Mouse (Mus musculus) MEL (cell line): Measurements from ENCODE around the gene Plau. TPM values are rescaled to one million over a fixed set of nuclear protein-coding genes. Genes with fewer than 3 reads are reported as not detected.

Experiments used
- DNase-seq: peaks from one replicate; pipeline ENCODE4 v3.0.0; 2011; ENCODE audit warnings: low read depth, low spot score
- H3K27ac ChIP-seq: 2 replicates; pipeline ENCODE4 v1.5.1; 2012; ENCODE audit warnings: low read depth, mild to moderate bottlenecking, control low read depth, low read length, moderate library complexity; ENCODE audit not compliant: control insufficient read depth
- H3K27me3 ChIP-seq, 2 experiments: fragments of 150-350 bp in 1 of 2; sonication (generic) in 1 of 2; 2 replicates each; pipeline ENCODE4 v1.6.1; 2012; ENCODE audit warnings: low read length in 2 of 2, mild to moderate bottlenecking in 2 of 2, improper control_type of control experiment in 1 of 2, moderate library complexity in 1 of 2; ENCODE audit not compliant: insufficient read depth in 2 of 2, control insufficient read depth in 1 of 2
- H3K36me3 ChIP-seq, 2 experiments: 2 replicates each; pipeline ENCODE4 v1.6.1; 2012 to 2014; ENCODE audit warnings: low read length in 2 of 2, improper control_type of control experiment in 1 of 2, inconsistent platforms in 1 of 2, mild to moderate bottlenecking in 1 of 2; ENCODE audit not compliant: insufficient read depth in 2 of 2, control insufficient read depth in 1 of 2
- H3K4me1 ChIP-seq, 2 experiments: fragments of 150-350 bp in 1 of 2; sonication (generic) in 1 of 2; 2 replicates each; pipeline ENCODE4 v1.6.1; 2012; ENCODE audit warnings: low read length in 2 of 2, improper control_type of control experiment in 1 of 2, mild to moderate bottlenecking in 1 of 2; ENCODE audit not compliant: insufficient read depth in 2 of 2, control insufficient read depth in 1 of 2
- H3K4me3 ChIP-seq, 2 experiments: fragments of 150-350 bp in 1 of 2; sonication (generic) in 1 of 2; 2 replicates each; pipeline ENCODE4 v1.5.1; 2012; ENCODE audit warnings: low read depth in 2 of 2, low read length in 2 of 2, mild to moderate bottlenecking in 2 of 2, moderate library complexity in 2 of 2, control low read depth in 1 of 2, improper control_type of control experiment in 1 of 2; ENCODE audit not compliant: control insufficient read depth in 1 of 2, insufficient read depth in 1 of 2
- H3K79me2 ChIP-seq: 2 replicates; pipeline ENCODE4 v1.6.1; 2012; ENCODE audit warnings: mild to moderate bottlenecking, low read length, moderate library complexity; ENCODE audit not compliant: control insufficient read depth, poor library complexity, insufficient read depth
- H3K9ac ChIP-seq: 2 replicates; pipeline ENCODE4 v1.6.1; 2012; ENCODE audit warnings: low read depth, mild to moderate bottlenecking, control low read depth, low read length, moderate library complexity; ENCODE audit not compliant: control insufficient read depth, poor library complexity, severe bottlenecking
- H3K9me3 ChIP-seq: fragments of 150-350 bp; sonication (generic); replicated peaks from 2 replicates; pipeline ENCODE4 v1.6.1; 2012; ENCODE audit warnings: mild to moderate bottlenecking, low read length, improper control_type of control experiment, moderate library complexity; ENCODE audit not compliant: insufficient read depth
- CHD1 ChIP-seq: IDR thresholded peaks from 2 replicates; pipeline ENCODE4 v1.6.1; 2012; ENCODE audit warnings: low read depth, mild to moderate bottlenecking, inconsistent platforms, low read length, improper control_type of control experiment
- CHD2 ChIP-seq: IDR thresholded peaks from 2 replicates; pipeline ENCODE4 v1.6.1; 2011; ENCODE audit warnings: low read length, improper control_type of control experiment
- E2F4 ChIP-seq: IDR thresholded peaks from 2 replicates; pipeline ENCODE4 v1.6.1; 2011; ENCODE audit warnings: low read depth, low read length, improper control_type of control experiment, borderline replicate concordance
- EP300 ChIP-seq, 2 experiments: IDR thresholded peaks; 2 replicates each; pipeline ENCODE4 v1.6.1; 2011; ENCODE audit warnings: improper control_type of control experiment in 2 of 2, low read length in 2 of 2, low read depth in 1 of 2, mild to moderate bottlenecking in 1 of 2
- ETS1 ChIP-seq: IDR thresholded peaks from 2 replicates; pipeline ENCODE4 v1.6.1; 2012; ENCODE audit warnings: low read depth, mild to moderate bottlenecking, inconsistent platforms, low read length, improper control_type of control experiment, moderate library complexity
- GABPA ChIP-seq: IDR thresholded peaks from 2 replicates; pipeline ENCODE4 v1.6.1; 2012; ENCODE audit warnings: low read depth, mild to moderate bottlenecking, inconsistent platforms, low read length, improper control_type of control experiment, moderate library complexity
- KAT2A ChIP-seq: conservative IDR thresholded peaks from 2 replicates; pipeline ENCODE4 v1.6.1; 2012; ENCODE audit warnings: low read depth, low read length, improper control_type of control experiment, inconsistent platforms
- MAFK ChIP-seq: IDR thresholded peaks from 2 replicates; pipeline ENCODE4 v1.6.1; 2011; ENCODE audit warnings: low read depth, mild to moderate bottlenecking, low read length, improper control_type of control experiment, borderline replicate concordance
- MAX ChIP-seq: IDR thresholded peaks from 2 replicates; pipeline ENCODE4 v1.6.1; 2011; ENCODE audit warnings: low read length, improper control_type of control experiment
- MEF2A ChIP-seq: IDR thresholded peaks from 2 replicates; pipeline ENCODE4 v1.6.1; 2014; ENCODE audit warnings: low read depth, mild to moderate bottlenecking, inconsistent platforms, low read length, improper control_type of control experiment; ENCODE audit not compliant: poor library complexity, insufficient replicate concordance, severe bottlenecking; ENCODE audit errors: extremely low read depth
- MXI1 ChIP-seq: IDR thresholded peaks from 2 replicates; pipeline ENCODE4 v1.6.1; 2011; ENCODE audit warnings: mild to moderate bottlenecking, low read depth, low read length, improper control_type of control experiment
- MYC ChIP-seq: IDR thresholded peaks from 2 replicates; pipeline ENCODE4 v1.6.1; 2011; ENCODE audit warnings: low read depth, mild to moderate bottlenecking, low read length, improper control_type of control experiment, moderate library complexity
- POLR2A ChIP-seq, 2 experiments: IDR thresholded peaks; 2 replicates each; pipeline ENCODE4 v1.6.1; 2011 to 2012; ENCODE audit warnings: low read length in 2 of 2, mild to moderate bottlenecking in 2 of 2, control low read depth in 1 of 2, improper control_type of control experiment in 1 of 2, low read depth in 1 of 2, moderate library complexity in 1 of 2; ENCODE audit not compliant: control insufficient read depth in 1 of 2, insufficient read depth in 1 of 2, poor library complexity in 1 of 2
- RAD21 ChIP-seq: IDR thresholded peaks from 2 replicates; pipeline ENCODE4 v1.6.1; 2011; ENCODE audit warnings: mild to moderate bottlenecking, low read depth, low read length, improper control_type of control experiment
- SIN3A ChIP-seq: IDR thresholded peaks from 2 replicates; pipeline ENCODE4 v1.6.1; 2012; ENCODE audit warnings: low read length, improper control_type of control experiment, inconsistent platforms
- TAL1 ChIP-seq: IDR thresholded peaks from 2 replicates; pipeline ENCODE4 v1.6.1; 2012; ENCODE audit warnings: mild to moderate bottlenecking, inconsistent platforms, low read length, moderate library complexity, mixed read lengths
- TBP ChIP-seq: IDR thresholded peaks from 2 replicates; pipeline ENCODE4 v1.8.0; 2011; ENCODE audit warnings: low read depth, low read length, improper control_type of control experiment
- TCF12 ChIP-seq: IDR thresholded peaks from 2 replicates; pipeline ENCODE4 v1.6.1; 2014; ENCODE audit warnings: low read depth, mild to moderate bottlenecking, inconsistent platforms, low read length, improper control_type of control experiment, moderate library complexity
- ZC3H11A ChIP-seq: IDR thresholded peaks from 2 replicates; pipeline ENCODE4 v1.6.1; 2012; ENCODE audit warnings: low read depth, mild to moderate bottlenecking, inconsistent platforms, low read length, improper control_type of control experiment
- ZNF384 ChIP-seq: IDR thresholded peaks from 2 replicates; pipeline ENCODE4 v1.6.1; 2012; ENCODE audit warnings: low read depth, mild to moderate bottlenecking, inconsistent platforms, low read length, improper control_type of control experiment
- polyA plus RNA-seq, 2 experiments: library from polyadenylated mRNA; stranded (reverse) in 1 of 2; unstranded in 1 of 2; fragments of >175 nt in 1 of 2; fragments of >200 nt in 1 of 2; gene quantifications; 2 replicates each; pipeline versions ENCODE4 v1.2.1 to v1.2.4; 2012; ENCODE audit warnings: low replicate concordance in 2 of 2, low read depth in 1 of 2; ENCODE audit not compliant: insufficient read length in 2 of 2, insufficient read depth in 1 of 2, missing spikeins in 1 of 2
- total RNA-seq: library from RNA; depleted of rRNA; stranded (reverse); fragments of 300-350 nt; gene quantifications from 2 replicates; pipeline ENCODE4 v1.2.3, GENCODE M21; 2012; rRNA removed

Gene Plau
- total and polyA plus RNA-seq, 3 experiments = 0.04 TPM; not detected in 2

- no peaks in the 10 kb centered on the region for H3K27me3 ChIP-seq
- H3K9me3 ChIP-seq = no peaks in the 10 kb centered on the region
- no peak overlapping the region for H3K4me3 ChIP-seq
- H3K9ac ChIP-seq = no peak overlapping the region
- peaks cover 16 to 34% of the 10 kb centered on the region in 2 experiments for H3K4me1 ChIP-seq
- H3K79me2 ChIP-seq = no peaks in the 10 kb centered on the region
- peaks cover 0 to 26% of the 10 kb centered on the region in 2 experiments; a peak in 2 of 4 replicates for H3K36me3 ChIP-seq
- no peak for DNase-seq
- H3K27ac ChIP-seq = no peak overlapping the region
- TF ChIP-seq MAX (no peak), TAL1 (no peak), MEF2A (no peak), CHD1 (no peak), MAFK (no peak), MYC (no peak)
- TF ChIP-seq, all 39 proteins: peak for 0
These were observed 51.2 kb downstream of the Plau start for GRCm38 (mm10) chr14:20887541-20888085.

- Histone ChIP-seq H3K27ac (no peak overlapping the region), H3K79me2 (no peaks in the 10 kb centered on the region), H3K36me3 (peaks cover 0 to 4% of the 10 kb centered on the region in 2 experiments; a peak in 2 of 4 replicates), H3K27me3 (peaks cover 0 to 2% of the 10 kb centered on the region in 2 experiments; a peak in 1 of 4 replicates), H3K4me1 (peaks cover 0 to 15% of the 10 kb centered on the region in 2 experiments; a peak in 2 of 4 replicates), H3K4me3 (no peak overlapping the region), H3K9me3 (no peaks in the 10 kb centered on the region), H3K9ac (no peak overlapping the region)
- no peak for DNase-seq
- TF ChIP-seq CHD1 = no peak
- no peak for TF ChIP-seq ZC3H11A
- no peak for TF ChIP-seq MAX
- TF ChIP-seq MAFK = no peak
- no peak for TF ChIP-seq E2F4
- TF ChIP-seq ZNF384 = no peak
- TF ChIP-seq EP300 (IDR thresholded peaks at IDR 0.05; ENCODE audit: low read depth in 1 of 2, low read length in 2 of 2) = no peak
- TF ChIP-seq MXI1 = no peak
- no peak for TF ChIP-seq RAD21
- no peak for TF ChIP-seq TCF12
- TF ChIP-seq POLR2A (IDR thresholded peaks at IDR 0.05; ENCODE audit: control insufficient read depth in 1 of 2, insufficient read depth in 1 of 2, low read depth in 1 of 2, low read length in 2 of 2, poor library complexity in 1 of 2) = no peak
- no peak for TF ChIP-seq GABPA
- TF ChIP-seq CHD2 = no peak
- TF ChIP-seq KAT2A = no peak
- no peak for TF ChIP-seq SIN3A
- TF ChIP-seq ETS1 = no peak
- no peak for TF ChIP-seq TBP
These were observed 55.5 kb downstream of the Plau start for GRCm38 (mm10) chr14:20891941-20892402.

Other genes with a start within 250 kb of the Plau start
- 1.2 and 1.5 TPM in 2 replicates for gene Usp54, start 195.6 kb upstream of the Plau start, total RNA-seq
- gene Usp54, start 195.6 kb upstream of the Plau start, polyA plus RNA-seq = 1 to 10 TPM in 1 of 2 experiments, not detected in 1; 2.6 TPM
- 0.15 TPM in 1 of 2 replicates, not detected in the other for gene Myoz1, start 180.1 kb upstream of the Plau start, total RNA-seq
- gene Myoz1, start 180.1 kb upstream of the Plau start, polyA plus RNA-seq = under 1 TPM in 1 of 2 experiments, not detected in 1; 0.15 TPM
- 0.04 TPM in 1 of 2 replicates, not detected in the other for gene Synpo2l, start 168.3 kb upstream of the Plau start, total RNA-seq
- gene Synpo2l, start 168.3 kb upstream of the Plau start, polyA plus RNA-seq = under 1 TPM in 1 of 2 experiments, not detected in 1; 0.06 TPM
- 68.5 and 83.9 TPM in 2 replicates for gene Sec24c, start 162.4 kb upstream of the Plau start, total RNA-seq
- 100 to 1,000 TPM; 121 to 263 TPM for gene Sec24c, start 162.4 kb upstream of the Plau start, polyA plus RNA-seq
- gene Fut11, start 141.7 kb upstream of the Plau start, total RNA-seq = 0.49 and 0.69 TPM in 2 replicates
- 1 to 10 TPM in 1 of 2 experiments, not detected in 1; 1.8 TPM for gene Fut11, start 141.7 kb upstream of the Plau start, polyA plus RNA-seq
- gene Chchd1, start 133.7 kb upstream of the Plau start, total RNA-seq = 154 and 164 TPM in 2 replicates
- 100 to 1,000 TPM in 1 of 2 experiments, not detected in 1; 136 TPM for gene Chchd1, start 133.7 kb upstream of the Plau start, polyA plus RNA-seq
- gene Zswim8, start 129.1 kb upstream of the Plau start, total RNA-seq = 14.2 and 16.5 TPM in 2 replicates
- 10 to 100 TPM in 1 of 2 experiments, not detected in 1; 35.5 TPM for gene Zswim8, start 129.1 kb upstream of the Plau start, polyA plus RNA-seq
- gene Ndst2, start 102.1 kb upstream of the Plau start, total RNA-seq = 34.4 and 39.5 TPM in 2 replicates
- gene Ndst2, start 102.1 kb upstream of the Plau start, polyA plus RNA-seq = 10 to 100 TPM; 37.1 to 54.0 TPM
- 14.1 and 15.6 TPM in 2 replicates for gene Camk2g, start 42.6 kb upstream of the Plau start, total RNA-seq
- gene Camk2g, start 42.6 kb upstream of the Plau start, polyA plus RNA-seq = 10 to 100 TPM in 1 of 2 experiments, not detected in 1; 27.1 TPM
- gene Vcl, start 92.7 kb downstream of the Plau start, total RNA-seq = 11.7 and 14.7 TPM in 2 replicates
- 10 to 100 TPM in 1 of 2 experiments, not detected in 1; 30.3 TPM for gene Vcl, start 92.7 kb downstream of the Plau start, polyA plus RNA-seq
- 27.9 and 31.8 TPM in 2 replicates for gene Ap3m1, start 215.8 kb downstream of the Plau start, total RNA-seq
- 10 to 100 TPM in 1 of 2 experiments, not detected in 1; 47.4 TPM for gene Ap3m1, start 215.8 kb downstream of the Plau start, polyA plus RNA-seq
- 102 and 125 TPM in 2 replicates for gene Adk, start 215.9 kb downstream of the Plau start, total RNA-seq
- 100 to 1,000 TPM in 1 of 2 experiments, 10 to 100 TPM in 1; 69.0 to 479 TPM for gene Adk, start 215.9 kb downstream of the Plau start, polyA plus RNA-seq